Mouse (Mus musculus): ENCODE measurements around the gene Pa2g4. TPM values are rescaled to one million over a fixed set of nuclear protein-coding genes. Genes with fewer than 3 reads are reported as not detected.

Gene Pa2g4
- total and polyA plus RNA-seq, 3 experiments: 232 to 663 (median 298) TPM

DNA sequence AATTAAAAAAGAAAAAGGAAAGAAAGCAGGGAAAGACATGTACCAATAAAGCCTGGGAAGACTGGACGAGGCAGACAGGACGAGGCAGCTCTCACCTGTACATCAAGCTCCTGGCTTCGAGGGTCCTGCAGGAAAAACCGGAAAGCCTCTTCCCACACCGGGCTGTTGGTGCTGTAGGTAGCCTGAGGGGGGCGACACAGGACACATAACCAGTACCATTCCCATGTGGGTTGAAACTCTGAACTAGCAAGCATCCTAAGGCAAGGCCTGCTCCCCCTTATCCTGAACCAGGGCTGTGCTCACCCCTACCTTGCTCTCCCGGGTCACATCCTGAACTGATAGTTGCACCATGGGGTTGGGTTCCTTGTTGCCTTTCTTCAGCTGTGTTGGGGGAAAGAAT, 47.0 kb downstream of the Pa2g4 start:
- Histone ChIP-seq H3K36me3 (ENCODE audit: control insufficient read depth in 1 of 2, insufficient read depth in 2 of 2, low read length in 2 of 2) (peaks cover 2 to 3% of the 10 kb centered on the region in 2 experiments; a peak in 2 of 4 replicates), H3K4me1 (ENCODE audit: control insufficient read depth in 1 of 2, insufficient read depth in 2 of 2, low read length in 2 of 2) (peaks cover 0 to 3% of the 10 kb centered on the region in 2 experiments; a peak in 1 of 4 replicates), H3K4me3 (ENCODE audit: control insufficient read depth in 1 of 2, insufficient read depth in 1 of 2, low read depth in 2 of 2, low read length in 2 of 2) (no peak overlapping the region), H3K9ac (ENCODE audit: control insufficient read depth, low read depth, low read length, poor library complexity, severe bottlenecking) (no peak overlapping the region), H3K9me3 (replicated peaks; ENCODE audit: insufficient read depth, low read length) (no peaks in the 10 kb centered on the region), H3K27me3 (ENCODE audit: control insufficient read depth in 1 of 2, insufficient read depth in 2 of 2, low read length in 2 of 2) (no peaks in the 10 kb centered on the region), H3K27ac (ENCODE audit: control insufficient read depth, low read depth, low read length) (no peak overlapping the region), H3K79me2 (ENCODE audit: control insufficient read depth, insufficient read depth, low read length, poor library complexity) (no peaks in the 10 kb centered on the region; the same call in 1 of the 2 replicates)
- DNase-seq (ENCODE audit: low read depth, low spot score): peak; percentile 58
- TF ChIP-seq TCF12 (IDR thresholded peaks at IDR 0.05; ENCODE audit: low read depth, low read length) (no peak), MAFK (IDR thresholded peaks at IDR 0.05; ENCODE audit: borderline replicate concordance, low read depth, low read length) (no peak), NELFE (IDR thresholded peaks at IDR 0.05; ENCODE audit: low read depth, low read length) (no peak), SMC3 (IDR thresholded peaks at IDR 0.05; ENCODE audit: low read depth, low read length) (peak; percentile 44), ZNF384 (IDR thresholded peaks at IDR 0.05; ENCODE audit: low read depth, low read length) (no peak), ZKSCAN1 (IDR thresholded peaks at IDR 0.05; ENCODE audit: low read depth, low read length) (no peak), RCOR1 (IDR thresholded peaks at IDR 0.05; ENCODE audit: low read depth, low read length) (no peak), POLR2AphosphoS5 (IDR thresholded peaks at IDR 0.05; ENCODE audit: borderline replicate concordance, low read depth, low read length) (no peak), CHD1 (IDR thresholded peaks at IDR 0.05; ENCODE audit: low read depth, low read length) (no peak), EP300 (IDR thresholded peaks at IDR 0.05; ENCODE audit: low read depth in 1 of 2, low read length in 2 of 2) (no peak), CTCF (IDR thresholded peaks at IDR 0.05 in 2 of 3, conservative IDR thresholded peaks at IDR 0.05 in 1 of 3; ENCODE audit: control insufficient read depth in 1 of 3, insufficient read depth in 1 of 3, low read depth in 2 of 3, low read length in 3 of 3, poor library complexity in 1 of 3, severe bottlenecking in 1 of 3) (peak; percentile 64 to 69 (median 67)), ZC3H11A (IDR thresholded peaks at IDR 0.05; ENCODE audit: low read depth, low read length) (peak; percentile 35; the same call in 1 of the 2 replicates), JUND (IDR thresholded peaks at IDR 0.05; ENCODE audit: low read depth, low read length) (no peak), TBP (IDR thresholded peaks at IDR 0.05; ENCODE audit: low read depth, low read length) (no peak), MAX (IDR thresholded peaks at IDR 0.05; ENCODE audit: low read length) (no peak), SIN3A (IDR thresholded peaks at IDR 0.05; ENCODE audit: low read length) (no peak), RAD21 (IDR thresholded peaks at IDR 0.05; ENCODE audit: low read depth, low read length) (peak; percentile 60), MYB (IDR thresholded peaks at IDR 0.05; ENCODE audit: low read depth, low read length) (no peak)

DNA sequence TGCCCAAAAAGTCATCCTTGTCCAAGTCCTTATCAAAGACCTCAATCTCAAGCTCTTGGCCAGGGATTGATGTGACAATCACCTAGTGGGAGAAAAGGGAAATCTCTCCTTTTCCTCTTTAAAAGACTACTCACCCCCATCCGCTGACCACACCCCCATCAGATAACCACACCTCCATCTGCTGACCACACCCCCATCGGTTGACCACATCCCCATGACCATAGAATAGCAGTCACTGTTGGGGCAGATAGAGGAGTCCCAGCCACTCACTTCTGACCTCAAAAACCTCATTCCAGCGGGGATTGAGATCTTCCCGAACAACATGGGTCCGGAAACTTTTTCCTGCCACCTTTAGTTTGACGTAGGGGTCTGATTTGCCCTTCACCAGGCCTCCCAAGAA, 49.1 kb downstream of the Pa2g4 start:
- no peak overlapping the region for H3K27ac ChIP-seq (ENCODE audit: control insufficient read depth, low read depth, low read length)
- no peak overlapping the region for H3K9ac ChIP-seq (ENCODE audit: control insufficient read depth, low read depth, low read length, poor library complexity, severe bottlenecking)
- H3K4me1 ChIP-seq (ENCODE audit: control insufficient read depth in 1 of 2, insufficient read depth in 2 of 2, low read length in 2 of 2): no peaks in the 10 kb centered on the region
- peaks cover 0 to 2% of the 10 kb centered on the region in 2 experiments; a peak in 2 of 4 replicates for H3K36me3 ChIP-seq (ENCODE audit: control insufficient read depth in 1 of 2, insufficient read depth in 2 of 2, low read length in 2 of 2)
- H3K79me2 ChIP-seq (ENCODE audit: control insufficient read depth, insufficient read depth, low read length, poor library complexity): no peaks in the 10 kb centered on the region
- DNase-seq (ENCODE audit: low read depth, low spot score): no peak
- TF ChIP-seq TBP (IDR thresholded peaks at IDR 0.05; ENCODE audit: low read depth, low read length) (no peak), USF1 (IDR thresholded peaks at IDR 0.05; ENCODE audit: low read depth, low read length) (no peak), GABPA (IDR thresholded peaks at IDR 0.05; ENCODE audit: low read depth, low read length) (no peak), RAD21 (IDR thresholded peaks at IDR 0.05; ENCODE audit: low read depth, low read length) (no peak), POLR2AphosphoS5 (IDR thresholded peaks at IDR 0.05; ENCODE audit: borderline replicate concordance, low read depth, low read length) (no peak), ETS1 (IDR thresholded peaks at IDR 0.05; ENCODE audit: low read depth, low read length) (no peak), MXI1 (IDR thresholded peaks at IDR 0.05; ENCODE audit: low read depth, low read length) (no peak), MEF2A (IDR thresholded peaks at IDR 0.05; ENCODE audit: extremely low read depth, insufficient replicate concordance, low read depth, low read length, poor library complexity, severe bottlenecking) (no peak), ZNF384 (IDR thresholded peaks at IDR 0.05; ENCODE audit: low read depth, low read length) (no peak), MYC (IDR thresholded peaks at IDR 0.05; ENCODE audit: low read depth, low read length) (no peak), UBTF (IDR thresholded peaks at IDR 0.05; ENCODE audit: borderline replicate concordance, insufficient read depth, low read depth, low read length) (no peak), ZMIZ1 (IDR thresholded peaks at IDR 0.05; ENCODE audit: low read depth, low read length) (no peak), HCFC1 (IDR thresholded peaks at IDR 0.05; ENCODE audit: low read depth, low read length) (no peak), TAL1 (IDR thresholded peaks at IDR 0.05; ENCODE audit: low read length) (no peak), CTCF (IDR thresholded peaks at IDR 0.05 in 2 of 3, conservative IDR thresholded peaks at IDR 0.05 in 1 of 3; ENCODE audit: control insufficient read depth in 1 of 3, insufficient read depth in 1 of 3, low read depth in 2 of 3, low read length in 3 of 3, poor library complexity in 1 of 3, severe bottlenecking in 1 of 3) (no peak)
- H3K27me3 ChIP-seq (ENCODE audit: control insufficient read depth in 1 of 2, insufficient read depth in 2 of 2, low read length in 2 of 2): no peaks in the 10 kb centered on the region
- no peak overlapping the region for H3K4me3 ChIP-seq (ENCODE audit: control insufficient read depth in 1 of 2, insufficient read depth in 1 of 2, low read depth in 2 of 2, low read length in 2 of 2)
- no peaks in the 10 kb centered on the region for H3K9me3 ChIP-seq (replicated peaks; ENCODE audit: insufficient read depth, low read length)
